Mouse (Mus musculus) cerebellum, postnatal 14 days (tissue): Measurements from ENCODE around the gene Olfr867.
A peak's percentile ranks its signal among the peaks of the same experiment; 100 is the strongest.

Source experiments
- DNase-seq, 2 experiments: peaks; one replicate each; pipeline ENCODE4 v3.0.0; 2021; ENCODE audit warnings: mixed read lengths in 2 of 2

Gene Olfr867

GRCm38 (mm10) chr9:20057462-20057861 is at the start of gene Olfr867:
TSS of gene Olfr867 (minus strand) at chr9:20057562.
- no peak for DNase-seq

GRCm38 (mm10) chr9:20098326-20098725 is 41.0 kb upstream of the Olfr867 start, which contains the start of gene Olfr868:
TSS of gene Olfr868 (plus strand) at chr9:20098626.
- no peak for DNase-seq

- peak; percentile 1 to 34 for DNase-seq
These were observed 16.3 kb upstream of the Olfr867 start for GRCm38 (mm10) chr9:20073523-20074177.

- DNase-seq, result no peak
These were observed 13.9 kb upstream of the Olfr867 start for GRCm38 (mm10) chr9:20071291-20071690.

GRCm38 (mm10) chr9:20070236-20070635 is 12.9 kb upstream of the Olfr867 start:
- DNase-seq, result no peak

GRCm38 (mm10) chr9:20047964-20048363 is 9.4 kb downstream of the Olfr867 start:
- DNase-seq, result no peak

GRCm38 (mm10) chr9:20027935-20028334 is 29.4 kb downstream of the Olfr867 start, which contains the start of gene Olfr866:
TSS of gene Olfr866 (minus strand) at chr9:20028035.
- no peak for DNase-seq
